Mouse (Mus musculus): ENCODE results near the gene Prelp. TPM values are rescaled to one million over a fixed set of nuclear protein-coding genes. Genes with fewer than 3 reads are reported as not detected.

The Prelp gene
- total RNA-seq, 1 experiment, result not detected

- no peak for TF ChIP-seq HCFC1 (IDR thresholded peaks at IDR 0.05; ENCODE audit: borderline replicate concordance, insufficient read depth, low read length)
- no peak for TF ChIP-seq MAFK (IDR thresholded peaks at IDR 0.05; ENCODE audit: insufficient read depth, low read depth, low read length)
- TF ChIP-seq ZNF384 (IDR thresholded peaks at IDR 0.05; ENCODE audit: low read depth, low read length), result no peak
- no peak for TF ChIP-seq CHD2 (IDR thresholded peaks at IDR 0.05; ENCODE audit: low read depth, low read length)
- TF ChIP-seq ZC3H11A (IDR thresholded peaks at IDR 0.05; ENCODE audit: borderline replicate concordance, low read depth, low read length), result no peak
- Histone ChIP-seq H3K4me3 (ENCODE audit: insufficient read depth in 1 of 2, low read depth in 1 of 2, low read length in 2 of 2, poor library complexity in 1 of 2, severe bottlenecking in 1 of 2) (no peak overlapping the region), H3K36me3 (ENCODE audit: control insufficient read depth, insufficient read depth, low read length, poor library complexity, severe bottlenecking) (no peaks in the 10 kb centered on the region), H3K9me3 (ENCODE audit: control insufficient read depth, insufficient read depth, low read depth, low read length) (no peaks in the 10 kb centered on the region), H3K27ac (ENCODE audit: insufficient read depth, low read depth, low read length, poor library complexity, severe bottlenecking) (no peak overlapping the region), H3K9ac (ENCODE audit: insufficient read depth, low read depth, low read length, poor library complexity, severe bottlenecking) (no peak overlapping the region), H3K4me1 (ENCODE audit: control insufficient read depth in 2 of 2, insufficient read depth in 2 of 2, low read length in 2 of 2, poor library complexity in 1 of 2) (peaks cover 0 to 3% of the 10 kb centered on the region in 2 experiments; a peak in 2 of 4 replicates)
- no peak for DNase-seq (ENCODE audit: low read depth, low spot score)
- in situ Hi-C loops (cut with MboI; ENCODE audit: low sequenced_read_pairs in 2 of 2, unreplicated experiment in 2 of 2), result no loop called here
These were observed 23.9 kb downstream of the Prelp start for GRCm38 (mm10) chr1:133897293-133897692.

- DNase-seq (ENCODE audit: low read depth, low spot score), result no peak
- H3K36me3 ChIP-seq (ENCODE audit: control insufficient read depth, insufficient read depth, low read length, poor library complexity, severe bottlenecking), result no peaks in the 10 kb centered on the region
- no peak overlapping the region for H3K27ac ChIP-seq (ENCODE audit: insufficient read depth, low read depth, low read length, poor library complexity, severe bottlenecking)
- H3K9ac ChIP-seq (ENCODE audit: insufficient read depth, low read depth, low read length, poor library complexity, severe bottlenecking), result no peak overlapping the region
- no peak for TF ChIP-seq ZNF384 (IDR thresholded peaks at IDR 0.05; ENCODE audit: low read depth, low read length)
- no peak for TF ChIP-seq HCFC1 (IDR thresholded peaks at IDR 0.05; ENCODE audit: borderline replicate concordance, insufficient read depth, low read length)
- no peak for TF ChIP-seq CHD2 (IDR thresholded peaks at IDR 0.05; ENCODE audit: low read depth, low read length)
- no peak for TF ChIP-seq ZC3H11A (IDR thresholded peaks at IDR 0.05; ENCODE audit: borderline replicate concordance, low read depth, low read length)
- peaks cover 13 to 26% of the 10 kb centered on the region in 2 experiments; a peak in 3 of 4 replicates for H3K4me1 ChIP-seq (ENCODE audit: control insufficient read depth in 2 of 2, insufficient read depth in 2 of 2, low read length in 2 of 2, poor library complexity in 1 of 2)
- H3K4me3 ChIP-seq (ENCODE audit: insufficient read depth in 1 of 2, low read depth in 1 of 2, low read length in 2 of 2, poor library complexity in 1 of 2, severe bottlenecking in 1 of 2), result no peak overlapping the region
- no peaks in the 10 kb centered on the region for H3K9me3 ChIP-seq (ENCODE audit: control insufficient read depth, insufficient read depth, low read depth, low read length)
- in situ Hi-C loops (cut with MboI; ENCODE audit: low sequenced_read_pairs in 2 of 2, unreplicated experiment in 2 of 2), result loop anchor here in 1 of 2 experiments (5.0 kb wide), 1 partner anchor 154 kb away; no protein-coding TSS in a partner anchor
These were observed 29.7 kb downstream of the Prelp start for GRCm38 (mm10) chr1:133891489-133891888.

- in situ Hi-C loops (cut with MboI; ENCODE audit: low sequenced_read_pairs in 2 of 2, unreplicated experiment in 2 of 2), result loop anchor here in 1 of 2 experiments (5.0 kb wide), 1 partner anchor 153 kb away; no protein-coding TSS in a partner anchor
- no peaks in the 10 kb centered on the region for H3K36me3 ChIP-seq (ENCODE audit: control insufficient read depth, insufficient read depth, low read length, poor library complexity, severe bottlenecking)
- TF ChIP-seq CHD2 (IDR thresholded peaks at IDR 0.05; ENCODE audit: low read depth, low read length) (no peak), ZNF384 (IDR thresholded peaks at IDR 0.05; ENCODE audit: low read depth, low read length) (no peak), ZC3H11A (IDR thresholded peaks at IDR 0.05; ENCODE audit: borderline replicate concordance, low read depth, low read length) (no peak), HCFC1 (IDR thresholded peaks at IDR 0.05; ENCODE audit: borderline replicate concordance, insufficient read depth, low read length) (no peak), MAFK (IDR thresholded peaks at IDR 0.05; ENCODE audit: insufficient read depth, low read depth, low read length) (no peak)
- H3K9ac ChIP-seq (ENCODE audit: insufficient read depth, low read depth, low read length, poor library complexity, severe bottlenecking), result no peak overlapping the region
- no peak overlapping the region for H3K4me3 ChIP-seq (ENCODE audit: insufficient read depth in 1 of 2, low read depth in 1 of 2, low read length in 2 of 2, poor library complexity in 1 of 2, severe bottlenecking in 1 of 2)
- no peaks in the 10 kb centered on the region for H3K9me3 ChIP-seq (ENCODE audit: control insufficient read depth, insufficient read depth, low read depth, low read length)
- H3K27ac ChIP-seq (ENCODE audit: insufficient read depth, low read depth, low read length, poor library complexity, severe bottlenecking), result no peak overlapping the region
- H3K4me1 ChIP-seq (ENCODE audit: control insufficient read depth in 2 of 2, insufficient read depth in 2 of 2, low read length in 2 of 2, poor library complexity in 1 of 2), result peaks cover 15 to 30% of the 10 kb centered on the region in 2 experiments
- DNase-seq (ENCODE audit: low read depth, low spot score), result no peak
These were observed 31.1 kb downstream of the Prelp start for GRCm38 (mm10) chr1:133889949-133890598.

GRCm38 (mm10) chr1:133887538-133888250 lies 33.5 kb downstream of the Prelp start:
- Histone ChIP-seq H3K36me3 (ENCODE audit: control insufficient read depth, insufficient read depth, low read length, poor library complexity, severe bottlenecking) (no peaks in the 10 kb centered on the region), H3K9ac (ENCODE audit: insufficient read depth, low read depth, low read length, poor library complexity, severe bottlenecking) (no peak overlapping the region), H3K4me1 (ENCODE audit: control insufficient read depth in 2 of 2, insufficient read depth in 2 of 2, low read length in 2 of 2, poor library complexity in 1 of 2) (peaks cover 14 to 30% of the 10 kb centered on the region in 2 experiments), H3K9me3 (ENCODE audit: control insufficient read depth, insufficient read depth, low read depth, low read length) (no peaks in the 10 kb centered on the region), H3K4me3 (ENCODE audit: insufficient read depth in 1 of 2, low read depth in 1 of 2, low read length in 2 of 2, poor library complexity in 1 of 2, severe bottlenecking in 1 of 2) (no peak overlapping the region), H3K27ac (ENCODE audit: insufficient read depth, low read depth, low read length, poor library complexity, severe bottlenecking) (no peak overlapping the region)
- in situ Hi-C loops (cut with MboI; ENCODE audit: low sequenced_read_pairs in 2 of 2, unreplicated experiment in 2 of 2), result no loop called here
- DNase-seq (ENCODE audit: low read depth, low spot score), result no peak
- TF ChIP-seq CHD2 (IDR thresholded peaks at IDR 0.05; ENCODE audit: low read depth, low read length), result no peak
- TF ChIP-seq ZNF384 (IDR thresholded peaks at IDR 0.05; ENCODE audit: low read depth, low read length), result no peak
- TF ChIP-seq MAFK (IDR thresholded peaks at IDR 0.05; ENCODE audit: insufficient read depth, low read depth, low read length), result no peak
- TF ChIP-seq HCFC1 (IDR thresholded peaks at IDR 0.05; ENCODE audit: borderline replicate concordance, insufficient read depth, low read length), result no peak
- TF ChIP-seq ZC3H11A (IDR thresholded peaks at IDR 0.05; ENCODE audit: borderline replicate concordance, low read depth, low read length), result no peak
